Mouse (Mus musculus) frontal cortex, adult 2 months (tissue): ENCODE data around the gene Nrde2. TPM values are rescaled to one million over a fixed set of nuclear protein-coding genes. Genes with fewer than 3 reads are reported as not detected.
"Not testable (repeated sequence)": the region's sequence is repeated elsewhere in the genome, so short reads cannot be mapped to it uniquely, and the experiment has no call there.

Experiments
- DNase-seq, 2 experiments: peaks; one replicate each; pipeline ENCODE4 v3.0.0; 2022; ENCODE audit warnings: low spot score in 1 of 2; ENCODE audit errors: extremely low spot score in 1 of 2
- polyA plus RNA-seq: library from polyadenylated mRNA; depleted of rRNA; stranded (reverse); fragments of >200 nt; gene quantifications from 2 replicates; pipeline ENCODE4 v1.2.3, GENCODE M21; 2012; rRNA removed

Nrde2 gene
- 12.0 and 14.9 TPM in 2 replicates for polyA plus RNA-seq

GRCm38 (mm10) chr12:100159261-100159975, at the start of gene Nrde2:
Gene Nrde2, minus strand, starts transcription at chr12:100159653.
- peak; percentile 89 to 93 for DNase-seq

DNA sequence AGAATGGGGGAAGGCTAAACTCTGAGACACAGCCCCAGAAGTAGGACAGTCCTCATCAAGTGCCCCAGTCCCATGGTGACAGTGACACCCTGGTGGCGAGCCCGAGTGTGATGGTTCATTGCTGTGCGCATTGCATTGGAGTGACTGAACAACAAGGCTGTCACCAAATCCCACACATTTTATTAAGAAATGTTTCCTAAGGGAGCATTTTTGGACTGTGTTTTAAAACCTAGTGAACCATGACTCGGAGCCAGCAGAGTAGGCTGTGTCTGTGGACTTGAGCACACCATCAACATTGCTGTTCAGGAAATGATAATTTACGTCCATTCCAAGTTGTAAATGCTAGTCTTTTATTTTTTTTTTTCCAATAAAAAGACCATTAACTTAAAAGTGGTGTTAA, 47.5 kb upstream of the Nrde2 start:
- DNase-seq = no peak

GRCm38 (mm10) chr12:100206521-100206920, 47.1 kb upstream of the Nrde2 start:
- DNase-seq = no peak

GRCm38 (mm10) chr12:100205156-100205555, 45.7 kb upstream of the Nrde2 start:
- DNase-seq = no peak

DNA sequence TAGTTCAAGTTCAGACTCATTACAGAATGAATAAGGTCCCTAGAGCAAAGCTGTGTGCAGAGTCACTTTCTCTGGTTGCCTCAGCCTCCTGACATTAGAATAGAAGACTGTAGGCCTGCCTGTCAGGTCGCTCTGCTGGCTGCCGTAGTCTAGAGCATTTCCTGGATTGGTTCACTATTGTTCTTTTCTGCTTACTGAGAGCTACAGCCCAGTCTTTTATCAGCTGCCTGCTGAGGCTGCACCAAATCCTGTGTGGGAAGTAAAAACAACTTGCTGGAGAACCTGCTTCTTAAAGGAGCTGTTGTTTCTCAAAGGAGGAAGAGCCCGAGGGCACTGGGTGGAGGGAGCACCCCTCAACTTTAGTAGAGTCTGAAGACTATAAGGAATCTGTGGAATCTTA, 44.3 kb upstream of the Nrde2 start:
- no peak for DNase-seq

GRCm38 (mm10) chr12:100201838-100202237, 42.4 kb upstream of the Nrde2 start:
- peak; percentile 94 to 99 for DNase-seq

DNA sequence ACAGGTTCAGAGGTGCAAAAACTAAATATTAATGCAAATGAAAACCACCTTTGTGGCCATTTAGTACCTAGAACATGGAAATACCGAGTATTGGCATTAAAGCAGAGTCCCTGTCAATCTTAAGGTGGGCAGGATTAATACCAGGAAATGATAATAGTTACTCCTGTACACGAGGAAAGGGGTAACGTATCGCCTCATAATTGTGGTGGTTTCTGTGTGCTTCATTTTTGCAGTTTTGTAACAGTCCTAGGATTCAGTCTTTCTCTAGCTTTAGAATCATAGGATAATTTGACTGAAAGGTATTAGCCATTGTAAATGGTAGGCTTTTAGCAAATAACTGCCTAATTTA, 41.9 kb upstream of the Nrde2 start:
- DNase-seq = no peak

GRCm38 (mm10) chr12:100200645-100201362, 41.4 kb upstream of the Nrde2 start:
- DNase-seq = no peak

DNA sequence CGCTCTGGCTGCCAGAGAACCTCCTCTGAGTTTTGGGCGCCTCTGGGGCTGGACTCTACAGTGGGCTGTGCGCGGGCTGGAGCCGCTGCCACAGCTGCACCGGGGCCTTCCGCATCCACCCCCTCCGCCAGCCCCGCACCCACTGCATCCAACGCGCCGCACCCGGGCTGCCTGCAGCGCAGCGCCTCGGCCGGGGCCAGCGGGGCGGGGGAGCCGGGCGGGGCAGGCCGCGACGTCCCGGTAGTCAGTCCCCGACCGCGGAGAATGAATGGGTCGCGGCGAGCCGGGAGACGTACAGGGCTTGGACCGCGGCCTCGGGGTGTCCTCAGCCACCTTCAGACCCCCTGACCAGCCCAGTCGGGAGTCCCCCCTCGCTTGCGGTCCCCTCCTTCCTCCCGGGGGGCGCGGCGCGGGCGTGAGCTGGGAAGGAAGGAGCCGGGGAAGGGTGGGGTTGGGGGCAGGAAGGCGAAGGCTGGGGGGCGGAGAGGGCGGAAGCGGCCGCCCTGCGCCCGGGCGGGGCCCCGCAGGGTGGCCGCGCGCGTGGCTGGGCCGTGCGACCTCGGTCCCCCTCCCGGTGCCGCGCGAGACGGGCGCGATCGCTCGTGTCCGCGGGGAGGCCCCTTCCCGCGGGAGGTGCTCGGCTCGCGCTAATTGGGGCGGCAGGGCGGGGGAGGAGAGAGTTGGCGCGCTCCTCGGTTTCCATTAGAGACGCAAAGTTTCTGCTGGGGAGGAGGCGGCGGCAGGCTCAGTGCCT, 40.6 kb upstream of the Nrde2 start:
- peak in 1 of 2 experiments; percentile 78 for DNase-seq

DNA sequence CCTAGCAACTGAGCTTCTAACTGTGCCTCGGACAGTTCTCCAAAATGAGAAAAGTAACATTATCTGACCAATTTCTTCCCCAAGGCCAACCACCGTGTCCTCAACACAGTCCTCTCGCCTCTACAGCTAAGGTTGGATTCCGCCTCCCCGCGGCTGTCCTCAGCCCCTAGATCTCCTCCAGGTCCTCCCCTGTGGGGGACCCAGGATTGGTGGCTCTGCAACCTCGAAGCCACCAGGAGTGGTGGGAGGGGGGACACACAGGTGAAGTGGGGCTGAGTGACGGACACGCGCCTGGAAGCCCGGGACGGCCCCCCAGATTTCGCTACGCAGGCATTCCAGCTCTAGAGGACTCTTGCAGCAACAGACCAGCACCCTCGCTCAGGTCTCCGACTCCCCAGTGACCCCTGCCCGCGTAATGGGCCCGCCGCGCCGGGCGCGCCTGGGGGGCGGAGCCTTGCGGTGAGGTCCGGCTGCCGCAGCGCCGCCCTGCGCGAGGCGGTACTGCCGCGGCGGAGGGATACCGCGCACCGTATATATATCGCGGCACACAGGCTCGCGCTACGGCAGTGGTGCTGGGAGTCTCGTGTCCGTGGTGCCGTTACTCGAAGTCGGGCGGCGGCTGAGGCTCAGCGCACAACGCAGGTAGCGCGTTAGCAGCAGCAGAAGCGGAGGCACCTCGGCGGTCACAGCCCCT, 39.7 kb upstream of the Nrde2 start, which contains the start of gene Calm1:
Gene Calm1, plus strand, starts transcription at position 469 of the 694 bp plus-strand sequence.
- DNase-seq = peak; percentile 71 to 95

DNA sequence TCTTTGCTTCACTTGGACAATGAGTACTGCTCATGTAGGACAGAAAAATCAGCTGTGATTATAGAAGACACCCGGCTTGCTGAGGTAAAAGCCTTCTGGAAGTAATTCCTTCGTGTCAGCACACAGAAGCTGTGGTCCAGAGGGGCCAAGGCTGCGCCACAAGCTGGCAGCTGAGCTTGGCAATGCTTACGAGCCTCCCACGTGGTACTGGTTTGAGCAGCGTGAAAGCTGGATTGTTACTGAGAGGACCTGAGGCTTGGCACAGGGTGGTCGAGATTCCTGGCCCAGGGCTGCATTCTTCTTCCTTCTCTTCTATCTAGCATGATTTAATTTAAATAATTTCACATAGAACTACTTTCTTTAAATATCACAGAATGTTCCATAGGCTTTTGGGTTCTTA, 37.3 kb upstream of the Nrde2 start:
- no peak for DNase-seq

- DNase-seq = no peak
Observed at GRCm38 (mm10) chr12:100194181-100194580, 34.7 kb upstream of the Nrde2 start.

GRCm38 (mm10) chr12:100190802-100191201, 31.3 kb upstream of the Nrde2 start:
- no peak for DNase-seq

DNA sequence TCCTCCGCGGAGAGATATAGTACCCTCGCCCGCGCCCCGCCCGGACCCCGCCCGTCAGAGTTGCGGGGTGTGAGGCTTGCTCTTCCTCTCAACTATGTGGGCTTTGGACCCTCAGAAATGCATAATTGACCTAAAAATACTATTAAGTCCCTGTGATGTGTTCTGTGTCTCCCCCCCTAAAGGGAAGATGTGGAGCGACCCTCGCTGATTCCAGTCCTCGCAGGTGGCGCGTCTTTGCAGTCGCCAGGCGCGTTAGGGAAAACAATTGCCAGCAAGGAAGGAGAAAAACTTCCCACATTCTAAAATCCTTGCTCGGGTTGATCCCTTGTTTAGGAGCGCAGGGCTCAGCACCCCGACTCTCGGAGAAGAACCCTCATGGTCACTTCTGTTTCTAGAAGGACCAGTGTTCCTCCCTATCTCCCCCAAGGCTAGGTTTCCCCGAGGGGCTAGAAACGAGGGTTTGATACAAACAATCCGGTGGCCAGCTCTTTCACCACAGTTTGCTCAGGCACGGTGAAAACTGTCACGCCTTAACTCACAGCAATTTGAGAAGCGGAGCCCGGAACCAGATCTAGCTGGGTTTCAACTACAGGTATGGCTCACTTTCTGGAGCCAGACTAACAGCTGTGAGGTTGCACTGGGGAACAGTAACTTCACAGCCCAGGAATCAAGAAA, 28.4 kb upstream of the Nrde2 start:
- DNase-seq = no peak

DNA sequence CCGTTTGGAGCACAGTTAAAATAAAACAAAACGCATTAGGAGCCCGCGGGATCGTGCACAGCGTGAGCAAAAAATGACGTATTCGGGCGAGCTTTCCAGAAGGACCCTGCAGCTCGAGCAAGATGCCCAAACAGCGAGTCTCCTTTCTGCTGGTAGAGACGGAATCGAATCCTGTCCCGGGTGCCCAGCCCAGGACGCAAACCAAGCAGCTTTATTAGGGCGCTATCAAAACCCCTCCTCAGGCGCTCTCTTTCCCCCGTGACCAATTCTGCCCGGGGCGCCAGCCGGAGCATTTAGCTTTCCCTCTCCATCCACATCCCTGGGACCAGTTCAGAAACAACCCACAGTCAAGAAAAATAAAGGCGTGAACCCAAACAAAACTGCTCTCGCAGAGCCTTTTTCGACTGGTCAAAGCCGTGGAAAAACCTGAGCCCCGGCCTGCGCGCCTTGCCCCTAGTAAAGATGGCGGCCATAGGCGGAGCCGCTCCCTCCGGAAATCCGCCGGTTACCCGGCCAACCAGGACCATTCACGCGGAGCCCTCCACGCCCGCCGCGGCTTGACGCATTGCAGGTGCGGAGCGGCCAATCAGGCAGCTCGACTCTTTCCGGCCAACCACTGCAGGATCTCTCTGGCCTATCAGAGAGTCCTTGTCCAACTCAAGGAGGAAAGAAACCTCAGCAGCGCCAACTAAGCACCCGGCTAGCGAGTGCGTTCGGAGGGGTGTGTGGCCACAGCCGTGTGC, 27.7 kb upstream of the Nrde2 start:
- DNase-seq = peak; percentile 99 to 100

GRCm38 (mm10) chr12:100186376-100186775, 26.9 kb upstream of the Nrde2 start:
- no peak for DNase-seq

DNA sequence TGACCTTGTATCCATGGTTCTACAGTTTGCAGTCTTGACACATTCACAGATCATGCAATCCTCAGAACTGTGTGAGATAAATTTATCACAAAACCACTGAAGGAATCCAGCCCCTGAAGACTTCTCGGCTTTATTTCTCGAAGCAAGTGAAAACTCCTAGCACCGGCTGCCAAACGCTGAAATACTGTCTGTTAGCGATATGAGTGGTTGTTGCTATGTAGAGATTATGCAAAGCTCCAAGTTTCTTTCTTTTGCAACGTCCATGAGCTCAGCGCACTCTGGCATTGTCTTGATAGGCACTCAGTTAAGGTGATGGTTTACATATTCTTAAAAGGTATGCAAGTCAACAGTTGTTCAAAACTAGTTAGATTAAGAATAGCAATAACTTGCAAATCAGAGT, 26.4 kb upstream of the Nrde2 start:
- DNase-seq = peak in 1 of 2 experiments; percentile 66

GRCm38 (mm10) chr12:100184976-100185375, 25.5 kb upstream of the Nrde2 start:
- DNase-seq = not testable (repeated sequence)

GRCm38 (mm10) chr12:100183970-100184369, 24.5 kb upstream of the Nrde2 start:
- DNase-seq = no peak
